Mouse (Mus musculus) lung, embryonic 14.5 days (tissue): Measurements from ENCODE around the gene Tmprss11f. TPM values are rescaled to one million over a fixed set of nuclear protein-coding genes. Genes with fewer than 3 reads are reported as not detected.
A peak's percentile ranks its signal among the peaks of the same experiment; 100 is the strongest.

Experiments used
- ATAC-seq: fragments of 200-750 bp; cut with Nextera tagmentation; 2 replicates; pipeline ENCODE4 v1.8.0; 2017; ENCODE audit warnings: mild to moderate bottlenecking, moderate TSS enrichment, moderate library complexity; ENCODE audit not compliant: insufficient read depth
- DNase-seq: peaks from one replicate; pipeline ENCODE4 v3.0.0-alpha.2; 2015
- H3K27ac ChIP-seq: fragments of 300-500 bp; sonication (generic); 2 replicates; pipeline ENCODE4 v1.5.1; 2014; ENCODE audit warnings: low read depth, mild to moderate bottlenecking, moderate library complexity
- H3K27me3 ChIP-seq: fragments of 300-500 bp; sonication (generic); 2 replicates; pipeline ENCODE4 v1.6.1; 2014; ENCODE audit warnings: low read length, control low read depth; ENCODE audit not compliant: insufficient read depth
- H3K36me3 ChIP-seq: fragments of 300-500 bp; sonication (generic); 2 replicates; pipeline ENCODE4 v1.6.1; 2014; ENCODE audit warnings: control low read depth; ENCODE audit not compliant: insufficient read depth
- H3K4me1 ChIP-seq: fragments of 300-500 bp; sonication (generic); 2 replicates; pipeline ENCODE4 v1.6.1; 2014; ENCODE audit warnings: antibody characterized with exemption, control low read depth; ENCODE audit not compliant: insufficient read depth
- H3K4me2 ChIP-seq: fragments of 300-500 bp; sonication (generic); 2 replicates; pipeline ENCODE4 v1.6.1; 2014; ENCODE audit warnings: mild to moderate bottlenecking
- H3K4me3 ChIP-seq: fragments of 300-500 bp; sonication (generic); 2 replicates; pipeline ENCODE4 v1.5.1; 2014; ENCODE audit warnings: low read depth, low read length
- H3K9ac ChIP-seq: fragments of 300-500 bp; sonication (generic); 2 replicates; pipeline ENCODE4 v1.6.1; 2014
- H3K9me3 ChIP-seq: fragments of 300-500 bp; sonication (generic); 2 replicates; pipeline ENCODE4 v1.6.1; 2016; ENCODE audit warnings: low read depth, low read length, control low read depth
- CTCF ChIP-seq: IDR thresholded peaks from 2 replicates; pipeline ENCODE4 v1.5.1; 2016; ENCODE audit warnings: antibody characterized with exemption, low read depth
- WGBS: fragments of 180-500 bp; shearing (Covaris S2); extraction: QIAGEN DNeasy Blood & Tissue Kit; methylation state at CpG from one replicate; pipeline ENCODE4 v1.1.7; 2014; 5-methylcytosine and 5-hydroxymethylcytosine counted together
- polyA plus RNA-seq: library from polyadenylated mRNA; unstranded; fragments of >200 nt; fragmentation: Nextera tagmentation; extraction: Ambion mirVana; gene quantifications from 2 replicates; pipeline ENCODE4 v1.2.1, GENCODE M21; 2014

The Tmprss11f gene
- polyA plus RNA-seq, 1 experiment from 2014 or later: not detected

- DNase-seq (peak; percentile 64), ATAC-seq (no peak)
- WGBS: 66% methylated on average over 2 of the region's 2 CpGs
- H3K27me3 ChIP-seq: no peaks in the 10 kb centered on the region
- no peak for TF ChIP-seq CTCF
- H3K9me3 ChIP-seq: no peaks in the 10 kb centered on the region
- H3K9ac ChIP-seq: no peak overlapping the region
- no peak overlapping the region for H3K4me2 ChIP-seq
- H3K27ac ChIP-seq: no peak overlapping the region
- H3K4me3 ChIP-seq: no peak overlapping the region
- no peaks in the 10 kb centered on the region for H3K4me1 ChIP-seq
- no peaks in the 10 kb centered on the region for H3K36me3 ChIP-seq
These were observed 149.7 kb downstream of the Tmprss11f start for GRCm38 (mm10) chr5:86482562-86482961.

GRCm38 (mm10) chr5:86482031-86482430 lies 150.2 kb downstream of the Tmprss11f start:
- Histone ChIP-seq H3K4me2 (no peak overlapping the region), H3K27ac (no peak overlapping the region), H3K4me1 (no peaks in the 10 kb centered on the region), H3K9me3 (no peaks in the 10 kb centered on the region), H3K9ac (no peak overlapping the region), H3K27me3 (no peaks in the 10 kb centered on the region), H3K36me3 (no peaks in the 10 kb centered on the region), H3K4me3 (no peak overlapping the region)
- TF ChIP-seq CTCF: no peak
- ATAC-seq: no peak
- no peak for DNase-seq
- 82% methylated on average over 1 of the region's 1 CpGs for WGBS

GRCm38 (mm10) chr5:86473859-86474258 lies 158.4 kb downstream of the Tmprss11f start:
- 66% methylated on average over 9 of the region's 9 CpGs for WGBS
- no peak for ATAC-seq
- DNase-seq: no peak

More at GRCm38 (mm10) chr5:86473859-86474258, 158.4 kb downstream of the Tmprss11f start:
- no peak overlapping the region for H3K9ac ChIP-seq
- H3K9me3 ChIP-seq: no peaks in the 10 kb centered on the region
- H3K4me2 ChIP-seq: no peak overlapping the region
- no peak overlapping the region for H3K4me3 ChIP-seq
- H3K36me3 ChIP-seq: no peaks in the 10 kb centered on the region
- H3K27ac ChIP-seq: no peak overlapping the region
- no peak for TF ChIP-seq CTCF
- no peaks in the 10 kb centered on the region for H3K27me3 ChIP-seq
- no peaks in the 10 kb centered on the region for H3K4me1 ChIP-seq

Other genes with a start within 250 kb of the Tmprss11f start
- 0.07 and 0.11 TPM in 2 replicates for gene Tmprss11a, start 163.4 kb downstream of the Tmprss11f start, polyA plus RNA-seq
- not detected in 2 replicates for gene Tmprss11g, start 113.8 kb downstream of the Tmprss11f start, polyA plus RNA-seq
- gene Tmprss11b, start 43.9 kb upstream of the Tmprss11f start, polyA plus RNA-seq: not detected in 2 replicates
- gene Tmprss11e, start 113.4 kb upstream of the Tmprss11f start, polyA plus RNA-seq: not detected in 2 replicates
- gene Ythdc1, start 171.8 kb upstream of the Tmprss11f start, polyA plus RNA-seq: 45.1 and 46.1 TPM in 2 replicates